Mouse (Mus musculus) right cerebral cortex, postnatal 4 days (tissue): ENCODE measurements around the gene Tk2.

ENCODE experiments used
- DNase-seq: peaks from one replicate; pipeline ENCODE4 v3.0.0-alpha.2; 2022

The Tk2 gene

GRCm38 (mm10) chr8:104219079-104219478, 29.3 kb downstream of the Tk2 start:
- peak; percentile 57 for DNase-seq

DNA sequence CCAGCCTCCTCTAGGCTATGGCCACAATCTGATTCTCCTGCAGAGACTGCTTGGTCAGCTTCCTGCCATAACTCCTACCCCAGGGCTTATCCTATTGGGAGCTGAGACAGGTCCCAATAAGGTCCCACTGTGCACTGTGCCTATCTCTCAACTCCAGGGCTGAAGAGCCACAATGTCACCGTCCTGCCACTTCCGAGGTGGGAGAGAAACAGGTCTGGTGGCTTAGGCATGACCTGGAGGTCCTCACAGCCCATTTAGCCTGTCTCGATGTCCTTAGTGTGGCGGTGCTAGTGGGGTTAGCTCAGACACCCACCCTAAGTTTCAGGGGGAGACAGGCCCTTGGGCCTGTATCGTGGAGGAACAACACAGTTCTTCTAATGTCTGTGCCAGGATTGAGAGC, 30.8 kb downstream of the Tk2 start:
- DNase-seq, result no peak

- DNase-seq, result no peak
These were observed 43.1 kb downstream of the Tk2 start for GRCm38 (mm10) chr8:104205292-104205691.

DNA sequence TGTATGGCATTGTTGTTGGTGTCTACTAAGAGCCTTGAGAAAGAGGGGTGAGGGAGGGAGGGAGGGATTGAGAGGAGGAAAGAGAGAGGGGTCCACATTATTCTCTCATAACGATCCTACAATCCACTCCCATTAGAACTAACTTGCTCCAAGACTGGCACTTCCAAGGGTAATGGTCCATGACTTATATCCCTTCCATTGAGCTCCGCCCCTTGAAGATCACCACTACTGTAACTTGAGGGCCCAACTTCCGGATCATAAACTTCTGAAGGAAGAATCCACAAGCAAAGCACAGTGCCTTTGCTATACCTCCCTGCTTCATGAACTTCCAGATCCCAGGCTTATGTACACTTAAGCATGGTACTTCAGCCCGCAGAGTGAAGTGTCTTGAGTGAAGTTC, 46.0 kb downstream of the Tk2 start:
- no peak for DNase-seq

- no peak for DNase-seq
These were observed 46.7 kb downstream of the Tk2 start for GRCm38 (mm10) chr8:104201622-104202021.

DNA sequence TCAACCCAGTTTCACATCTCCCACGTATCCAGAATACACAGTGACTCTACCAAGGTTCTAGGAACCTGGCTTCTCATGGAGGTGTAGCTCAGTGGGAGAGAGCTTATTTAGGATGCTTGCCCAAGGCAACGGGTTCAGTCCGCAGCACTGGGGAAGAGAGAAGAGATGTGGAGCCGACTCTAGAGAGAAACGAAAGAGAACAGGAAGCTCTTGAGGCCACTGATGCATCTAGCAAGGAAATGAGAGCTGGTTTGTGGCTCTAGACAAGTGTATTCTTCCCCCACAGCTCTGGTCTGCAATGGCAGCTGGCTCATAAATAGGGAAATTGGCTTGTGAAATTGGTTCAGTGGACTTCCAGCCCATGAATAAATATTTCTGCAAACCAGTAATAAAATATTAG, 48.6 kb downstream of the Tk2 start:
- DNase-seq, result no peak

GRCm38 (mm10) chr8:104191496-104191895, 56.9 kb downstream of the Tk2 start:
- DNase-seq, result no peak

GRCm38 (mm10) chr8:104190777-104191468, 57.4 kb downstream of the Tk2 start:
- no peak for DNase-seq

- DNase-seq, result no peak
These were observed 59.9 kb downstream of the Tk2 start for GRCm38 (mm10) chr8:104188459-104188858.

DNA sequence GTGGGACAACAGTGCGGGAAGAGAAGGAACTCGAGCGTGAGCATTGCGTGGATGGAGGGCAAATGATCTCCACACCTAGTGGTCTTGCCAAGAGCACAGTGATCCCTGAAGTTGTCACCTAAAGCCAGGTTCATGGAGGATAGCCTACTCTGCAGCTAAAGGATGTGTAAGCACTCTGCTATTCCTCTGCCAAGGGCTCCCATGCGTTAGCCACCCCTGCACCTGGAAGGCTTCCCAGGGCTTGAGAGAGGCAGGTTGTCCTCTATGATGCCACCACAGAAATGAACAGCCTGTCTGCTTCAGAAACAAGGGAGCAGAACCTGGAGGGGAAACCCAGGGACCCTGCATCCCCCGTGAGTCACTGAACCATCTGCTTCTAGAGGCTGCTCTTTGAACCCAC, 60.7 kb downstream of the Tk2 start:
- DNase-seq, result no peak

DNA sequence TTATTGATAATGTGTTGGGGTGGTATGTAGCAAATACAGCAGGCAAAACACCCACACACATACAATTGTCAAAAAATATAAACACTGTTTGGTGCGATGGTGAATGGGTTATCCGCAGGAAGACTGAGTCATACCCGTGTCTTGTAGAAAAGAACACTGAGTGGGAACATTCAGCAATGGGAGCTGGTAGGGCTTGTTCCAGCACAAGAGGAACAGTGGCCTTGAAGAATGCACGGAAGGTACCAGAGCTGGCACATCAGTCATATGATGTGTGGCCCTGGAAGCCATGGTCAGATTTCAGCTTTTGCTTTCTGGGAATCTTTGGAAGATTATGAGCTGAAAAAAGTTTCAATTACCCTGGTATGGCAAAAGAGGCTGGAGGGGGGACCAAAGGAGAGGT, 61.5 kb downstream of the Tk2 start:
- no peak for DNase-seq

- no peak for DNase-seq
These were observed 63.5 kb downstream of the Tk2 start for GRCm38 (mm10) chr8:104184905-104185304.

GRCm38 (mm10) chr8:104177054-104177453, 71.3 kb downstream of the Tk2 start:
- no peak for DNase-seq
